ENCODE assay signal across 25 mouse cellular contexts in the genomic region with DNA sequence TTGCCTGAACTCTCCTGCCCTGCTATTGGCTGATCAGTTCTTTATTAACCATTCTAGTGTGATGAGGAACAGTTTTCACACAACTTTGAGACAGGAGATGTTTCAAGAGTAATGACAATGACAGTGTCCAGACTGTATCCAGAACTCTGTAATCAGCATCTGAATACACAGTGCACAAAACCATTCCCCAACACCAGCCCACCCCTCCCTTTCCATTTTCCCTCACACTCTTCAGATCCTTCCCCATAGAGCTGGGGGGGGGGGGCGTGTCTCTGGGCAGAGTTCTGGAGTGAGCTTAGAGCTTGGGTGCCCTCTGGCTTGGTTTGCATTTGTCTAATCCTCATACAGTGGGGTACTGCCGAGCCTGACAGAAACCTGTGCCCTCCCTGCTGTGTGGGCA. TPM values are rescaled to one million over a fixed set of nuclear protein-coding genes. Genes with fewer than 3 reads are reported as not detected.
A peak's percentile ranks its signal among the peaks of the same experiment; 100 is the strongest.
DNase-seq lines count a peak whose midpoint lies in the region; ATAC-seq and TF ChIP-seq lines count a peak whose summit lies in the region.
"Had no signal": no experiment of that assay in that cellular context is flagged by ENCODE, and none has a peak within 500 bp of the region (broad histone marks: within the 10 kb centered on the region; RNA-seq: fewer than 3 reads in every experiment).

No protein-coding gene starts in this region.

- DNase-seq in heart, embryonic 10.5 days (ENCODE audit: low spot score), result no peak
- DNase-seq in heart, postnatal 14 days, result no peak
- DNase-seq in kidney, adult 18-20 months, result no peak
- DNase-seq in ES-CJ7 (ENCODE audit: low read depth, low spot score), result peak; percentile 60
- no peak for DNase-seq in hindbrain, postnatal 0 days (ENCODE audit: low spot score)
- DNase-seq in frontal cortex, postnatal 25 days (ENCODE audit: low spot score in 2 of 2), result no peak
- DNase-seq: B cell, adult 2 months; cerebellum, adult 18-20 months; cerebellum, postnatal 25 days; liver; lung, postnatal 36 days; right cerebral cortex, adult 18-20 months; right cerebral cortex, postnatal 4 days; thymus, postnatal 36 days had no signal

- peaks cover 40% of the 10 kb centered on the region for H3K4me1 ChIP-seq in heart, embryonic 10.5 days
- H3K4me1 ChIP-seq in kidney, embryonic 16.5 days (ENCODE audit: insufficient read depth, low read length), result peaks cover 30% of the 10 kb centered on the region
- 0 out of 2 replicates have a peak, but pooled peaks cover 10% of the 10 kb centered on the region for H3K4me1 ChIP-seq in hindbrain, postnatal 0 days (ENCODE audit: insufficient read depth, low read length)

- no peak overlapping the region for H3K4me3 ChIP-seq in heart, embryonic 10.5 days
- H3K4me3 ChIP-seq in kidney, embryonic 16.5 days (ENCODE audit: low read length), result no peak overlapping the region
- no peak overlapping the region for H3K4me3 ChIP-seq in hindbrain, postnatal 0 days (ENCODE audit: low read length)
- H3K4me3 ChIP-seq: embryonic facial prominence, embryonic 12.5 days; layer of hippocampus, adult 2 months; limb, embryonic 10.5 days; liver, embryonic 15.5 days; lung, embryonic 15.5 days; megakaryocyte, embryonic 14.5 days; neural tube, embryonic 12.5 days; stomach, embryonic 15.5 days had no signal

- no peak overlapping the region for H3K4me2 ChIP-seq in kidney, embryonic 16.5 days (replicated peaks; ENCODE audit: low read depth, low read length)
- no peak overlapping the region for H3K4me2 ChIP-seq in hindbrain, postnatal 0 days (ENCODE audit: low read depth, low read length)
- H3K4me2 ChIP-seq: embryonic facial prominence, embryonic 12.5 days; liver, embryonic 15.5 days; lung, embryonic 15.5 days; neural tube, embryonic 12.5 days; stomach, embryonic 15.5 days had no signal

- H3K27me3 ChIP-seq in heart, embryonic 10.5 days (ENCODE audit: insufficient read depth, poor library complexity, severe bottlenecking), result no peaks in the 10 kb centered on the region
- H3K27me3 ChIP-seq in kidney, embryonic 16.5 days (ENCODE audit: insufficient read depth, low read length), result no peaks in the 10 kb centered on the region; the same call in 1 of the 2 replicates
- H3K27me3 ChIP-seq in hindbrain, postnatal 0 days (ENCODE audit: insufficient read depth, low read length), result no peaks in the 10 kb centered on the region
- H3K27me3 ChIP-seq: neural tube, embryonic 12.5 days; stomach, embryonic 15.5 days had no signal

- WGBS in heart, embryonic 10.5 days, result 37% methylated on average over 2 of the region's 2 CpGs
- 45% methylated on average over 2 of the region's 2 CpGs for WGBS in kidney, embryonic 16.5 days
- WGBS in hindbrain, postnatal 0 days, result 23% methylated on average over 2 of the region's 2 CpGs

- no peak overlapping the region for H3K9ac ChIP-seq in kidney, embryonic 16.5 days (replicated peaks; ENCODE audit: low read length)
- no peak overlapping the region for H3K9ac ChIP-seq in hindbrain, postnatal 0 days (replicated peaks; ENCODE audit: low read length)
- H3K9ac ChIP-seq: embryonic facial prominence, embryonic 12.5 days; liver, embryonic 15.5 days; lung, embryonic 15.5 days; neural tube, embryonic 12.5 days; stomach, embryonic 15.5 days had no signal

- TF ChIP-seq CTCF in hindbrain, postnatal 0 days (IDR thresholded peaks at IDR 0.05; ENCODE audit: low read depth), result no peak

- intact Hi-C loops in heart, postnatal 14 days (cut with DNase I), result no loop called here

- H3K9me3 ChIP-seq in heart, embryonic 10.5 days, result no peaks in the 10 kb centered on the region
- H3K9me3 ChIP-seq in kidney, embryonic 16.5 days (ENCODE audit: low read length), result no peaks in the 10 kb centered on the region
- H3K9me3 ChIP-seq in hindbrain, postnatal 0 days (ENCODE audit: low read length), result no peaks in the 10 kb centered on the region
- H3K9me3 ChIP-seq: embryonic facial prominence, embryonic 12.5 days; limb, embryonic 10.5 days; liver, embryonic 15.5 days; lung, embryonic 15.5 days; neural tube, embryonic 12.5 days; stomach, embryonic 15.5 days had no signal

- no peak for ATAC-seq in kidney, embryonic 16.5 days (ENCODE audit: low FRiP score, low TSS enrichment)
- ATAC-seq in hindbrain, postnatal 0 days, result no peak
- ATAC-seq: forebrain, embryonic 16.5 days had no signal

- H3K36me3 ChIP-seq in heart, embryonic 10.5 days, result no peaks in the 10 kb centered on the region
- no peaks in the 10 kb centered on the region for H3K36me3 ChIP-seq in kidney, embryonic 16.5 days (ENCODE audit: insufficient read depth, low read length)
- no peaks in the 10 kb centered on the region for H3K36me3 ChIP-seq in hindbrain, postnatal 0 days (ENCODE audit: insufficient read depth, low read length)
- H3K36me3 ChIP-seq: embryonic facial prominence, embryonic 12.5 days; limb, embryonic 10.5 days; liver, embryonic 15.5 days; lung, embryonic 15.5 days; neural tube, embryonic 12.5 days; stomach, embryonic 15.5 days had no signal

- peak overlapping the region; percentile 6; the same call in 1 of the 2 replicates for H3K27ac ChIP-seq in heart, embryonic 10.5 days
- H3K27ac ChIP-seq in kidney, embryonic 16.5 days (ENCODE audit: low read length), result peak overlapping the region; percentile 21; the same call in 1 of the 2 replicates
- H3K27ac ChIP-seq in hindbrain, postnatal 0 days, result 0 out of 2 replicates have a peak overlapping the region, but pooled peaks have one; percentile 26
- H3K27ac ChIP-seq: embryonic facial prominence, embryonic 12.5 days; layer of hippocampus, adult 2 months; limb, embryonic 10.5 days; liver, embryonic 15.5 days; lung, embryonic 15.5 days; neural tube, embryonic 12.5 days had no signal

RNA-seq across cellular contexts. Expression of a gene that starts 39.7 kb away (rescaled TPM):
- 13.5 and 14.2 TPM in 2 replicates for polyA plus RNA-seq in heart, embryonic 10.5 days (2016; fragmentation: Nextera tagmentation; extraction: Ambion mirVana)
- 10 to 100 TPM; 69.0 to 81.8 TPM for total RNA-seq in heart, postnatal 14 days (2021)
- 8.5 and 9.7 TPM in 2 replicates for polyA plus RNA-seq in kidney, embryonic 16.5 days (2015; fragmentation: Nextera tagmentation; extraction: Ambion mirVana)
- total RNA-seq in hindbrain, postnatal 0 days (2014; rRNA removed), result 41.0 and 44.1 TPM in 2 replicates
- polyA plus RNA-seq in hindbrain, postnatal 0 days (2015; fragmentation: Nextera tagmentation; extraction: Ambion mirVana), result 9.7 TPM in 2 replicates
- total RNA-seq: CH12.LX had no signal
